Mouse (Mus musculus): Measurements from ENCODE around the gene Hbs1l. TPM values are rescaled to one million over a fixed set of nuclear protein-coding genes. Genes with fewer than 3 reads are reported as not detected.

The Hbs1l gene
- polyA plus RNA-seq, 2 experiments from 2014 or later: 134 to 140 TPM

GRCm38 (mm10) chr10:21405707-21406534 is 110.1 kb downstream of the Hbs1l start:
- no peak for ATAC-seq

DNA sequence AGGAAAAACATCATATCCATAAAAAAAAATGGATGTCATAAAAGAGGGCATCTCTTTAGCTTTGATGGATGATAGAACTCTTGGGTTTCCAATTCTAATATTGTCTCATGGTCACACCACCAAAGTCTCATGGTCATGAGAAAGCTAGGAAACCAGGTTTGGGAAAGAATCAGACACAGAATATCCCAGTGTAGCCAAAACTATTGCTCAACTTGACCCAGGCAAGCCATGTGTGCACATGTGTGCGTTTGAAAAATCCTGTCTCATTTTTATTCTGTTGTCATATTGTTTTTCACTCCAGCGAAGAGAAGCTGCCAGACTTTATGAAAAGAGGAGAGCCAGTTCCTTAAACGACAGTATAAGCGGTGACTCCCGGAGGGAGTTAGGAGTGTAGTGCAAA is 114.9 kb downstream of the Hbs1l start:
- no peak for ATAC-seq

GRCm38 (mm10) chr10:21411621-21412205 is 115.9 kb downstream of the Hbs1l start:
- no peak for ATAC-seq

GRCm38 (mm10) chr10:21415031-21415430 is 119.3 kb downstream of the Hbs1l start:
- ATAC-seq: no peak

GRCm38 (mm10) chr10:21416184-21416583 is 120.4 kb downstream of the Hbs1l start:
- no peak for ATAC-seq

Other genes with a start within 250 kb of the Hbs1l start
- gene Myb, start 135.0 kb upstream of the Hbs1l start, polyA plus RNA-seq (2017; shearing (Covaris generic)): 1 to 10 TPM; 6.6 to 7.6 TPM
- not detected for gene Aldh8a1, start 81.3 kb downstream of the Hbs1l start, polyA plus RNA-seq (2017; shearing (Covaris generic))

Data from CD4-positive, CD25-positive, alpha-beta regulatory T cell, adult 4 months (primary cell).